Mouse (Mus musculus): ENCODE results near the gene Cpa1. TPM values are rescaled to one million over a fixed set of nuclear protein-coding genes. Genes with fewer than 3 reads are reported as not detected.

Gene Cpa1
- not detected in 2 replicates for polyA plus RNA-seq (2012; rRNA removed)

DNA sequence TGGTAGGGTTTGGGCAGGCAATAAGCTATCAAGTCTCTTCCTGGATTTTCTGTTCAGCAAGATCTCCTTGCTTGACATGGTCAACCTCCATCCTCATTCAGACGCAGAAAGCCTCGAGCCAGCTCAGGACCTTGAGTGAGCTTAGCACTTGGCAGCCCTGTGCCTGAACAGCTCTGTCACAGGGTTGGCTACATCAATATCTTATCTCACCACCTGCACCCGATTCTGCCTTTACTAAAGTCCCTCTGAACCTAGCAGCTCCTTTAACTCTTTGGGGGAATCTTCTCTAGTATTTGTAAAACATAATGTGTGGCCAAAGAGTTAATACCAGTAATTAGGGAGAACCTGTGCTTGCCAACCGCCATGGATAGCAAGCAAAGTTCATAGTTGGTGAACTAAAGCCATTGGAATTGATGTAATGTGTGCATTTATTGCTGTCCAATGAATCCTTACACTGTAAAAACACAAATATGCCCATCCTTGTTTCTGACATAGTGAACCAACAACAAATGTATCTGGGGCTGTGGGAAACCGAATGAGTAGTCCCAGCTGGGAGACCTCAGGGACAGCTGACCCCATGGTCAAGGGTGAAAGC, at the start of gene Cpa1:
Gene Cpa1 (plus strand): TSS at position 545 of the 595 bp plus-strand sequence.
- TF ChIP-seq CTCF (IDR thresholded peaks at IDR 0.05; ENCODE audit: borderline replicate concordance, insufficient read depth, low read depth, low read length) (no peak), POLR2A (IDR thresholded peaks at IDR 0.05; ENCODE audit: borderline replicate concordance, insufficient read depth, low read length) (no peak)
- Histone ChIP-seq H3K4me3 (replicated peaks; ENCODE audit: insufficient read depth, low read depth, low read length) (no peak within 1 kb of the TSS), H3K27ac (ENCODE audit: insufficient read depth, low read length) (no peak within 1 kb of the TSS), H3K4me1 (ENCODE audit: control insufficient read depth, insufficient read depth, low read length) (no peaks in the 10 kb centered on the region), H3K27me3 (ENCODE audit: control insufficient read depth, insufficient read depth, low read length) (no peaks in the 10 kb centered on the region)
- no peak for DNase-seq
- whole genome bisulfite sequencing, result 83% methylated on average over 5 of the region's 5 CpGs

DNA sequence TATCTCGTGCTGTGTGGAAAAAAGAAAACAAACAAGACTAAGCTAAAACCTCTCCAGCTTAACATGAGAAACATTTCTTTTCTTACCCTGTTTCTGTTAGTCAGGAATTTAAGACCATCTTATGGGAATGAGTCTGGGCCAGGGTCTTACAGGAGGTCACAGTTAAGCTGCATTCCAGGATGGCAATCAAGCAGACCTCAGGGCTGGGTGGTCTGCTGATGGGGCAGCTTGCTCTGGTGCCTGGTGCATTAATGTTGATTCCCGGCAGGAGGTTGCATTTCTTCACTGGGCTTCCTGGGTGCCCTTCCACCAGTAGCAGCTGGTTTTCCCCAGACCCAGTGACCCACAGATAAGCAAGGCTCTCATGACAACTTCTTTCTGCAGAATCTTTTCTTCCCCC, 49.2 kb upstream of the Cpa1 start:
- 65% methylated on average over 2 of the region's 2 CpGs for WGBS
- Histone ChIP-seq H3K27ac (ENCODE audit: insufficient read depth, low read length) (no peak overlapping the region), H3K4me1 (ENCODE audit: control insufficient read depth, insufficient read depth, low read length) (no peaks in the 10 kb centered on the region), H3K27me3 (ENCODE audit: control insufficient read depth, insufficient read depth, low read length) (no peaks in the 10 kb centered on the region), H3K4me3 (replicated peaks; ENCODE audit: insufficient read depth, low read depth, low read length) (no peak overlapping the region)
- DNase-seq, result no peak
- no peak for TF ChIP-seq CTCF (IDR thresholded peaks at IDR 0.05; ENCODE audit: borderline replicate concordance, insufficient read depth, low read depth, low read length)

DNA sequence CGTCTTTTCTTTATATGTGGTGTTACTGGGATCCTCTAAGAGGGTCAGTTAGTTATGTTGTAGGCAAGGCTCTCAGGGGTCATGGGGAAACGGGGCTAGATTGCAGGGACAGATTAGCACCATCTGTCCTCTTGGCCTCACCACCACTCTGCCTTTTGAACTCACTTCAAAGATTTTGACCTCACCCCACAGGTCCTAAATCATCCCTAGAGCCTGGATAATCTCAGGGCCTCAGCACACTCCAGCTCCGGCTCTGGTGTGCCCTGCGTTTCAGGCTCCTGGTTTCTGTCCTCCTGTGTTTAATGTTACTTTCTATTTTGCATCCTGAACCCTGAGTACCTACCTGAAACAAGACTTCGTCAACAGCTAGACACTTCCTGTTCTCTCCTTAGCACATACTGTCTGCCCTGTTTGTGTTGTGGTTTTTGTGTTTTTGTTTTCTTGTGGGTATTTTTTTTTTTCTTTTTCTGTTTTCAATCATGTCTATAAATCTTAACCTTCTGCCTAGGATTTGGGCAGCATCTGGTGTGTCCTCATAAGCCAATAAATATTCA, 47.1 kb upstream of the Cpa1 start:
- H3K27ac ChIP-seq (ENCODE audit: insufficient read depth, low read length), result no peak overlapping the region
- 63% methylated on average over 5 of the region's 5 CpGs for WGBS
- H3K4me1 ChIP-seq (ENCODE audit: control insufficient read depth, insufficient read depth, low read length), result no peaks in the 10 kb centered on the region
- no peak overlapping the region for H3K4me3 ChIP-seq (replicated peaks; ENCODE audit: insufficient read depth, low read depth, low read length)
- DNase-seq, result no peak
- H3K27me3 ChIP-seq (ENCODE audit: control insufficient read depth, insufficient read depth, low read length), result no peaks in the 10 kb centered on the region
- TF ChIP-seq CTCF (IDR thresholded peaks at IDR 0.05; ENCODE audit: borderline replicate concordance, insufficient read depth, low read depth, low read length), result no peak
- no peak for TF ChIP-seq POLR2A (IDR thresholded peaks at IDR 0.05; ENCODE audit: borderline replicate concordance, insufficient read depth, low read length)

DNA sequence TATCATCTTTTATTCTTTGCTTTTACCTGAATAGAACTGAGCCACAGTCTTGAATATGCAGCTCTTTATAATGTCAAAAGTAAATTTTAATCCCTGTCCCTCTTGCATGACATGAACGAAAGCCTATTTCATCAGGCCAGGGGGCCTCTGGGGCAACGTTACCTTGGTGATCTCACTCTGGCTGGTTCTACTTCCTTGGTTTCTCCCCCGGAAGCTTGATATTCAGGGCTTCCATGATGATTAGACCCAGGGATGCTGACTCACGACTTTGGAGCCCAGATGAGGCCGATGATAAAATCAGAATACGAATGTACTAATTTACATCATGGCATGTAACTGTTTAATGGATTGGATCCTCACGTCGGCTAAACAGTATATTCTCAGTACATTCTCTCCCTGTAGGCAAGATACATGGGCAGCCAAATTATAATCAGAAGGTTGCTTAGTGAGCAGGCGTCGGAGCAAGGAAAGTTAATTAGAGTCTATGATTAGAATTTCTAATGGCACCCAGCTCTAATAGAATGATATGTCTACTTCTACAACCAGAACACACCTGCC, 46.5 kb upstream of the Cpa1 start:
- H3K27me3 ChIP-seq (ENCODE audit: control insufficient read depth, insufficient read depth, low read length), result no peaks in the 10 kb centered on the region
- H3K4me1 ChIP-seq (ENCODE audit: control insufficient read depth, insufficient read depth, low read length), result no peaks in the 10 kb centered on the region
- DNase-seq, result no peak
- WGBS, result 77% methylated on average over 10 of the region's 10 CpGs
- no peak for TF ChIP-seq CTCF (IDR thresholded peaks at IDR 0.05; ENCODE audit: borderline replicate concordance, insufficient read depth, low read depth, low read length)
- no peak for TF ChIP-seq POLR2A (IDR thresholded peaks at IDR 0.05; ENCODE audit: borderline replicate concordance, insufficient read depth, low read length)
- H3K4me3 ChIP-seq (replicated peaks; ENCODE audit: insufficient read depth, low read depth, low read length), result no peak overlapping the region
- no peak overlapping the region for H3K27ac ChIP-seq (ENCODE audit: insufficient read depth, low read length)

DNA sequence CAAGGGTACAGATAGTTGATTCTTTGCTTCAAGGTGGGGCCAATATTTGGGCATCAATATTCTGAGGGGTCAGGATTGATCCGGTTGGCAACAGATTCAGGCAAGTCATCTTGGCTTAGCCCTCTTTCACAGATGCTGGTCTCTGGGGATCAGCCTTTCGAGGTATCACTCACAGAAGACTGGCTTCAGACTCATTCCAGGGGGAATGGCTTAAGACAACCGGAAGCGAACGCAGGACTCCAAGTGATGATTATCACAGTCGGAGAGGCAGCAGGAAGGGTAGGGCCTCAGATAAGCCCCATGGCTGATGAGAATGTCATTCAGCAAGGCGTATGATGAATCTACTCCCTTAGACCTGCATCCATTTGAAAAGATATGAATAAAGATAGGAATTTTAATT, 44.7 kb upstream of the Cpa1 start:
- no peak overlapping the region for H3K27ac ChIP-seq (ENCODE audit: insufficient read depth, low read length)
- no peaks in the 10 kb centered on the region for H3K4me1 ChIP-seq (ENCODE audit: control insufficient read depth, insufficient read depth, low read length)
- no peak for DNase-seq
- TF ChIP-seq CTCF (IDR thresholded peaks at IDR 0.05; ENCODE audit: borderline replicate concordance, insufficient read depth, low read depth, low read length) (no peak), POLR2A (IDR thresholded peaks at IDR 0.05; ENCODE audit: borderline replicate concordance, insufficient read depth, low read length) (no peak)
- WGBS, result 81% methylated on average over 7 of the region's 7 CpGs
- no peak overlapping the region for H3K4me3 ChIP-seq (replicated peaks; ENCODE audit: insufficient read depth, low read depth, low read length)
- H3K27me3 ChIP-seq (ENCODE audit: control insufficient read depth, insufficient read depth, low read length), result no peaks in the 10 kb centered on the region

DNA sequence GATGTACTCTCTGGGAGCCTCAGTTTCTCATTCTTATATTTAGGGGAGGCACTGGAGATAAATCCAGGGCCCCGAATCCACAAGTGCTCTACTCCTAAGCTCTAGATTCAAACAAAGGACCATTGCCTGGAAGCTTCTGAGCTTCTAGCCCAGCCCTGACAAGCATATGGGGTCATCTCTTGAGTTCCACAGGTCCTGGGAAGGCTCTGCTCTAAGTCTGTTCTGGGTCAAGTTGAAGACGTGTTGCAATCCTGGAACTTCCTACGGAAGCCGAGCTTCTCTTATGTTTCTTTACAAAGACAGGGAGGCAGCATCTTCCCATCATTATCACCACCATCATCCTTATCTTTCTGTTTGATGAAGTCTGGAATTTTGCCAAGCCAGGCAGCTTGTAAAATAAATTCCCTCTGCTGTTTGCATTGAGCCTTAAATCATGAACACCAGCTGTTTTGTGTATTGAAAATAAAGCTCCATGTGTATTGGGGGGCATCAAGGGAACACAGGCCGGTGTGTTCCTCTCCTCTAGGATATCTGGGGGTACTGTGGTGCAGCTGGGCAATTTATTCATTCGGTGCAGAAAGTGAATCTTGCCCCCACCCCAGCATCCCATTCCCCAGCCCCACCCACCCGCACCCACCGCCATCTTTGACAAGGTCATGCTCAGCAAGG, 42.7 kb upstream of the Cpa1 start:
- H3K27me3 ChIP-seq (ENCODE audit: control insufficient read depth, insufficient read depth, low read length), result no peaks in the 10 kb centered on the region
- no peak for TF ChIP-seq POLR2A (IDR thresholded peaks at IDR 0.05; ENCODE audit: borderline replicate concordance, insufficient read depth, low read length)
- TF ChIP-seq CTCF (IDR thresholded peaks at IDR 0.05; ENCODE audit: borderline replicate concordance, insufficient read depth, low read depth, low read length), result no peak
- no peaks in the 10 kb centered on the region for H3K4me1 ChIP-seq (ENCODE audit: control insufficient read depth, insufficient read depth, low read length)
- 93% methylated on average over 8 of the region's 8 CpGs for WGBS
- DNase-seq, result no peak
- H3K27ac ChIP-seq (ENCODE audit: insufficient read depth, low read length), result no peak overlapping the region
- no peak overlapping the region for H3K4me3 ChIP-seq (replicated peaks; ENCODE audit: insufficient read depth, low read depth, low read length)

DNA sequence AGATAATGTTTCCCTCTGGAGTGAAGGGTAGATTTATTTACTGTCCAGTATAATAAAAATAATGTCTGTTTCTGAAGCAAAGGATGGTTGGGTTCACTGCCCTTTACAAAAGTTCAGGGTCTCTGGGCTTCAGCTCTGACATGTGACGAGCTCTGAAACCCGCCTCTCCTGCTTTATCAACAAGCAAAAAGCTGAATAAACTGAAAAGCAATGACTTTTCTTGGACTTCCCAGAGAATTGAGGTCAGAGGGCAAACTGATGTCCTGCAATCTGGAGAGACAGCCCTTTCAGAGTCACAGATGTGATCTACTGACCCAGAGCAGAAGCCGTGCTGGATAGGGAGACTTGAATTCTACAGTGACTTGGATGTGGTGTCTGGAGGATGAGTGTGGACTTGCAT, 39.0 kb upstream of the Cpa1 start:
- no peak overlapping the region for H3K27ac ChIP-seq (ENCODE audit: insufficient read depth, low read length)
- TF ChIP-seq POLR2A (IDR thresholded peaks at IDR 0.05; ENCODE audit: borderline replicate concordance, insufficient read depth, low read length) (no peak), CTCF (IDR thresholded peaks at IDR 0.05; ENCODE audit: borderline replicate concordance, insufficient read depth, low read depth, low read length) (no peak)
- WGBS, result 75% methylated on average over 3 of the region's 3 CpGs
- H3K4me1 ChIP-seq (ENCODE audit: control insufficient read depth, insufficient read depth, low read length), result no peaks in the 10 kb centered on the region
- DNase-seq, result no peak
- H3K4me3 ChIP-seq (replicated peaks; ENCODE audit: insufficient read depth, low read depth, low read length), result no peak overlapping the region
- no peaks in the 10 kb centered on the region for H3K27me3 ChIP-seq (ENCODE audit: control insufficient read depth, insufficient read depth, low read length)

DNA sequence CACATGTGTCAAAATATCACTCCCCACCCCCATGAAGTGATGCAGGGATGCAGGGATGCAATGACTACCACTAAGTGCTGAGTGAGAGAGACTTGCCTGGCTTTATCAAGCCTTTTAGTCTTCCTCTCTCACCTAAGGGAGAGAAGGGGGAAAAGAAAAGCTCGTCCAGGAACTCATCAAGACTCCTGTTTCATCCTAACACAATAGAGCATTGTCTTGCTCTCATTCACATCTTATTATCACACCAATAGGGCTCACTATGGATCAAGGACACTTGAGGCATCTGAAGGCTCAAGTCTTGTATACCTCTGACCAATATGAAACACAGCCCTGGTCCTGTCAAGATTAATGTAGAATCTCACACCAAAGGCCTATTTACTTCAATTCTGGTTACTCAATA, 38.0 kb upstream of the Cpa1 start:
- 71% methylated on average over 1 of the region's 1 CpGs for WGBS
- Histone ChIP-seq H3K4me1 (ENCODE audit: control insufficient read depth, insufficient read depth, low read length) (no peaks in the 10 kb centered on the region), H3K27me3 (ENCODE audit: control insufficient read depth, insufficient read depth, low read length) (no peaks in the 10 kb centered on the region), H3K4me3 (replicated peaks; ENCODE audit: insufficient read depth, low read depth, low read length) (no peak overlapping the region), H3K27ac (ENCODE audit: insufficient read depth, low read length) (no peak overlapping the region)
- DNase-seq, result no peak
- no peak for TF ChIP-seq CTCF (IDR thresholded peaks at IDR 0.05; ENCODE audit: borderline replicate concordance, insufficient read depth, low read depth, low read length)
- no peak for TF ChIP-seq POLR2A (IDR thresholded peaks at IDR 0.05; ENCODE audit: borderline replicate concordance, insufficient read depth, low read length)
